Mouse (Mus musculus) ovary, adult 18-20 months (tissue): ENCODE results near the gene Fam84a.

Experiments used
- DNase-seq: peaks from one replicate; pipeline ENCODE4 v3.0.0; 2022; ENCODE audit warnings: low spot score, mixed read lengths

Fam84a gene

DNA sequence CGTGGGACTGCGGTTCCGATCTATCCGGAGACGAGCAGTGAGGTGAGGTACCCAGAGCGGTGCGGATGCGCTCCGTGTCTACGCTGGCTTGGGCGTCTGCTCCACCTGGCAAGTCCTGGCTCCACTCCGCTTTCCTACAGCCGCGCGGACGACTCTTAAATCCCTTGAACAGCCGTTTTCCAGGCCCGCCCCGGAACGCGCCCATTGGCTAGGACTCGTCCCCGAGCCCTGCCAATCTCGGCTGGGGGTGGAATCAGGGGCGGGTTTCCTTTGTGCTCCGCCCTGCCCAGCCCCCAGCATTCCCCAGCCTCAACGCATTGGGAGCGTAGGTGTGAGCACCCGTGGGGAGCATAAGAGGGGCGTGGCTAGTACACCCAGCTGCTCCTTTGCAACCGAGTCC lies at the start of gene Fam84a:
Gene Fam84a, minus strand, starts transcription at position 134 of the 400 bp plus-strand sequence.
- peak; percentile 90 for DNase-seq

DNA sequence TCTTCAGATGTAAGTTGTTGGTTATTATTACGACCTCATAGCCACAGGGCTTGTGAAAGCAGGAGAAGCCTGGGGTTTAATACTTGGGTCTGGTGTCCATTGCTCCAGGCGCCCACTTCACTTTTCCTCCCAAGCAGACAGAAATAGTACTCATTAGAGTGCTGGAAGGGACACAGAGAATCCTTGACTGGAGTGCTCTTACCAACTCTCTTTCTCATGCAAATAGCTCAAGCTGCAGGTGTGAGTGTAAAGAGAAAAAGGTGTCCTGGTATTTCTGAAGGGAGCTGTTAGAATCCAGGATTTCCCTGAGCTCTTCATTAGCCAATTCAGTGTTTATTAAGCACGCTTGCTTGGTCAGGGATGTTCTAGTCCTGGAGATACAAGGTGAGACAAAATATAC lies 43.6 kb upstream of the Fam84a start:
- DNase-seq: no peak

DNA sequence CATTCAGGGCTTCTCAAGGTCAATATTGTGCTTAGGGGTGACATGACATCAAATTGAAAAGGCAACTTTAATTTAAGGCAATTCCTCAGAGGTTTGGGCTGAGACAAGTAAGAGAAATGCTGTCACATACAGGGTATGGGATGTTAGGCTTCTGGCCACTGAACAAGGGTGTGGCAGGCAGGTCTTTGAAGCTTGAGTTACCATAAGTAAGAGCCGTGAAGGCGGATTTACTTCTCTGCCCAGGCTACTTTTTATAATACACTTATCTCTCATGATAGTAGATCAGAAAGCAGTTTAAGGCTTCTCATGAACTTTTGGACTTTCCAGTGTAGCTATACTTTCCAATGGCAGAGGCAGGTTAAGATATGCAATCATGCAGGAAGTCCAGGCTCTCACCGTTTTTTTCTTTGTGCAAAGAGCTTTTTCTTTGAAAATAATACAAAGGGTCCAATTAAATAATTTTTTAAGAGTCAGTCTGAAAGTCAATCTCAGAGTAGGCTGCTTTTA lies 34.9 kb upstream of the Fam84a start:
- DNase-seq: no peak

DNA sequence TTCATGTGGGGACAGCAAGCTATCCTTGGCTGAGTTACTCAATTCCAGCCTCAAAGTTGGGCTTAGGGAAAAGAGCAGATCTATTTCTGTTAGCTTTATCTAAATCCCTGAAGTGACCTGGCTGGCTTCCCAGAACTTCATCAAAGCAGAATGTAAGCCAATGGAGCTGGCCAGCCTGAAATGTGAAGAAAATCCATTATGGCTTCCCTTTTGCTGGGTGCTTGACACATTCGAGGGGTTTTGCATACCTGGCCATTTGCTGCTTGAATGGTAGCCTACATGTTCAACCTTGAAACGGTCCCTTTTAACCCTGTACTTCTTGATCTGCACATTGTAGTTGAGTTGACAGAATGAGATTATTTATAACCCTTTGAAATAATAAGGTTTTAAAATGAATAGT lies 13.9 kb upstream of the Fam84a start:
- peak; percentile 63 for DNase-seq

DNA sequence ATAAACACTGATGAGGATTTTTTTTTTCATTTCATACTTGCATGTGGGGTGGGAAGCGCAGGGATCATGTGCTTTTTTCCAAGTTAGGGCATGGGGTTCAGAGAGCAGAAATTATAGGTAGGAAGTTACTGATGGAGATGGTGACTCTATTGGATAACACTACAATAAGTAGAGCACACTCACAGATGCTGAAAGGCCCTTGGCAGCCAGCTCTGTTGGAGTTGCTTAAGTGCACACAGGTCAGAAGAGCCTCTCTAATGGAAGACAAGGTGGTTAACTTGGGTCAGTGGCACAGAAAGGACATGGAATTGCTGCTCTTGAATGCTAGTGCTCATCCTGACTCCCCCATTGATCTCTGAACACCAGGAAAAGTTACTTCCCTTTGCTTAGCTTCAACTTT lies 13.1 kb upstream of the Fam84a start:
- DNase-seq: no peak

DNA sequence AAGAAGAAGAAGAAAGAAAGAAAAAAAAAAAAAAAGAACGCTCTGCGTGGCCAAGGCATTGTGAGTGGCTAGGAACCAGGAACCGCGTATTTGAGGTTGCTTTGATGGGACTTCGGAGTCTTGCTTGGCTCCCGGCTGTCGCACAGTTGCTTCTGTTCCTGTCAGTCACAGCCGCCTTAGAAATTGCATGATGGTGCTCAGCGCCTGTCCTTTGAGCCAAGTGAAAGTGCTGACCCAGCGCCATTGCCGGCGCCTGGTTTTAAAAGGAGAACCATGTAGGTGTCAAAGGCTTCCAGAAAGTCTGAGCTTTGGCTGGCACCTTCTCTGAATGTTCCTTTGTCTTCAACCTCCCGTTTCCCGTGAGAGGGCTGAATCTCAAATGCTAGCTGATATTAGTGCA lies 572 bp upstream of the Fam84a start:
- DNase-seq: peak; percentile 7

DNA sequence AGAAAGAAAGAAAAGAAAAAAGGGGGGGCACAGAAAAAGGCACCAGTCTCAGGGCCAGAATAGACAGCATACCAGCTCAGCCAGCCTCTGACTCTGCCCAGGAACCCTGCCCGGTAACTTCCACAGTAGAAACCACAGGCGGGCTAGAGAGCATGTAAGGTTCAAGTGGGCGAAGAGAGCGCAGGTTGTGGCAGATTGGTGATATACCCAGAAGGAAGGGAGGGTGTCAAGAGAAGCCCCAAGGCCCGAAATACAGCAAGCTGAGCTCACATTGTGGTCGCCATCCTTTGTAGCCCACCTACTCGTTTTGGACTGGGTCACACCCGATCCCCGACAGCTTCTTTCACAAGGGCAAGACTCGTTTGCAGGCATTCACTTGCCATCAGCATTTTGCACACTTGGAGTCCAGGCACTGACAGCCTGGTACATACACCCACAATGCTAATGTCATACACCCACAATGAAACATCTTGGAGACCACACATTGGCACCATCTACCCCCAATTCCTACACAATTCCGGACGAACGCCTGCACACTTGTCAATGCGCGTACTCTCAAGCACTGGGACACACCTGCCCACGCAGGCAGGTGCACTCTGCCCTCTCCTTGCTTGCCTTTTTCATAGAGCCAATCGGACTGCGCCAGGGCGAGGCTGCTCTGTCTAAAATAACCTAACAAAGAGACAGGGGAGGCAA lies 770 bp downstream of the Fam84a start:
- DNase-seq: no peak

DNA sequence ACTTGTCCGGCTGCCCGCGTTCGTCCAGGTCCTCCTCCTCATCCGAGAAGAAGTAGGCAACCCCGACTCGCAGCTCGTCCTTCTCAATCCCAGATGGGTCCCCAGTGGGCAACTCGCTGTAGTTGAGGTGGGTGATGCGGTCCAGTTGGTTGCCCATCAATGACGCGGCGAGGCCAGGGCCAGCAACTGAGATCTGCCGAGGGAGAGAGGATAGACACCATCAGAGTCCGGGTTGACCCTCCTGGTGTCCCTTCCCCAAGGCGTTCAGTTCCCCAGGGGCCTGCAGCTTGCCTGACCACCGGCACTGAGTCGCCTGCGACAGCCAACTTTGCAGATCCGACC lies 1.3 kb downstream of the Fam84a start:
- DNase-seq: peak; percentile 2

DNA sequence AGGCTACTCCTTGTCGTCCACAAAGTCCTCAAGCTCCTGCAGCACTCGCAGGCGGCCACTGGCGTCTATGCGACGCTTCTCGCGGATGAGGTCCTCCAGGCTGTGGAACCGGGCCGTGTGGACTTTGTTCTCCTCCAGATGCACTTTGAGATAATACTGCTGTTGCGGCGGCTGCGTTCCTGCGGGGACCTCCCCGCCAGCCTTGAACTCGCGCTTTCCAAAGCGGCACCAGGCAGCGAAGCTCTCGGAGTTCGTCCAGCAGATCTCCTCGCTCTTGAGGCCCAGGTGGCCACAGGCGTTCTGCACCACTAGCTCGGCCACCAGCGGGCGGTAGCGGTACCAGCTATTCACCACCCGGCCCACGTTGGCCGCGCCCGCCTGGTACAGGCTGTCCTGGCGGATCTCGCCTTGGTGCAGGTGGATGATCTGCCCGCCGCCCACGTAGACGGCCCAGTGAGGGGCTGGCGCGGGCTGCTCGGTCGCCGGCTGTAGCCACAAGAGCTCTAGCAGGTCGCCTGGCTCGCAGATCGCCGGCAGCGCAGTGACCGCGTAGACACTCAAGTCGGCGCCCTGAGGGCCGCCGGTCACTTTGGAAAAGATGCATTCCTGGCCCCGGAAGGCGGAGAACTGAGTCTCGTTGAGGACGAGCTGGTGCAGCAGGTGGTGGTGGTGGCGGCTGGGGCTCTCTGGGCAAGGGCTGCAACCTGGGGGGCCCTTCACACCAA lies 1.8 kb downstream of the Fam84a start:
- peak; percentile 66 for DNase-seq

DNA sequence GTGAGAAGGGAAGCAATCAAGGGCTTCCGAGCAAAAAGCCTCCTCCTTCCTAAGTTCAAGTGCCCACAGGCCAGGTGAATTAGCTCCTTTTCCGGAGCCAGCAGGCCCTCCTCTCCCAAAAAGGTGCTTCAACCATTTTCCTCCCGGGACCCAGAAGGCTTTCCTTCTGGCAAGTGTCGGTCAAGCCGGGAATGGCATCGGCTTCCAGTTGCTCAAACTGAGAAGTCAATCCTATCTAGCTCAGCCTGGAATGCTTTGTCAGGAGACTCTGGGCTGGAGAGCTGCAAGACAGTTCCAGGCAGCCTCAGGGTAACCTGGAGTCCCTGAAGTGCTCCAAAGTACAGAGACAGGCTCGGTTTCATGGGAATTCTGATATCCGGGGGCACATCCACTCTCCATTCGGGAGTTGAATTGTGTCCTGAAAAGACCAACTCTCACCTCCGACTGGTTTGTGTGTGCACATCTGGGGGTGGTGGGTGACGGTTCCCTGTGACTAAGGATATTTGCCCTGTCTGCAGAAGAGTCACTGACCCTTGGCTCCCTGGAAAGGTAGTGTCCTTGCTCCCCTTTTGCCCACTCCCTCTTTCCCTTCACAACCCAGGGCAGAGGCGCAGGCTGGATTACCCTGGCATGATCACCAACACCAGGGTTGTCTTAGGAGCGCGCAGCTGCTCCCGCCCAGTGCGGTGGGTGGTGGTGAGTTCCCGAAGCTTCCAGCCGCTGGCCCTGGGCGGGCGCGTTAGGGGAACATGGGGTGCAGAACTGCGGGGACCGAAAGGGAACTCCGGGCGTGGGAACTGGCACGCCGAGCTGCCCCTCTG lies 2.6 kb downstream of the Fam84a start:
- DNase-seq: no peak

DNA sequence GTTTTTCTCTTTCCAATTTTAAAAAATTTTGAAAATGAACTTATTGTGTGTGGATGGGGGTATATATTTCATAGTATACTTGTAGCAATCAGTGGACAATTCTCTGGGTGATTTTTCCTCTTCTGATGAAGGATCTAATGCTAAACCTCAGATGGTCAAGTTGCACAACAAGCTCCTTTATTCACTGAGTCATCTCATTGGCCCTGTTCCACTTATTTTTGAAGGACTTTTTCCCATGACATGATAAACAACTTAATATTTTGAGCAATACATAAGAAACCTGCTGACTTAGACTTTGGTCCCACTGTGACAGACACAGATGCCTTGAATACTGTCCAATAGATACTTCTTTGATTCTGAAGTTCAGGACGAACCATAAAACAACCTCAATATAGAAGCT lies 14.8 kb downstream of the Fam84a start:
- DNase-seq: no peak

DNA sequence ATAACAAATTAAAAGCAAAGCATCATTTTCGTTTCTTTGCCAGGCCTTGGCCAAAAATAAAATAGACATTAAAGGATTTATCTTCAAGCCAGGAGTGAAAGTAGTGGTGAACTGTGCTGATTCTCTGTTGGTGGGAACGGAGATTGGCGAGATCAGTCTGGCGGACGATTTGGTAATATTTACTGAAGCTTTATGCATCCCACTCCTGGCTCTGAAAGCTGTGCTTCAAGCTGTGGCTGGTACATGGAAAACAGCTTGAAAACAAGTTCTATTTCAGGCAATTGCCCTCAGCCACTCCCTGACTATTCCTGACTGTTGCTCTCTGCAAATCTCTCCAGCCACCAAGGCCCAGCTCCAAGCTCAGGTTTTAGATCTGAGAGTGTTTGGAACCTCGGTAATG lies 37.1 kb downstream of the Fam84a start:
- DNase-seq: peak; percentile 3

DNA sequence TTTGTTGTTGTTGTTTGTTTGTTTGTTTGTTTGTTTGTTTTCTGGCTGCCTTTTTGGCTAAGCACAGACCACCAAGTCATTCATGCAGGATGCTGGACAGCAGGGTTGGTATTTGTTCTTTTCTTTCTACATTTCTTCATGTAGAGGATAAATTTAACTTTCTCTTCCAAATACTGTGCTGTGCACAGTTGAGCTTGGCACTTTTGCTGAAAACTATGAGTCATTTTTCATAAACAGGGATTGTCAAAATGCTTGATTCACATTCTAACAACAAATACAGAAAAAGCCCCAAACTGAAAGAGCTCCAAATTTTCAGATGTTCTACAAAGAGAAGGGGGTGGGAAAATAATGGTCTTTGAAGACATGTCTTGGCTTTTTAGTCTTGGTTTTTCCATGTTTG lies 54.9 kb downstream of the Fam84a start:
- DNase-seq: no peak
